Mouse (Mus musculus): ENCODE results near the gene Mat2a.

The Mat2a gene

DNA sequence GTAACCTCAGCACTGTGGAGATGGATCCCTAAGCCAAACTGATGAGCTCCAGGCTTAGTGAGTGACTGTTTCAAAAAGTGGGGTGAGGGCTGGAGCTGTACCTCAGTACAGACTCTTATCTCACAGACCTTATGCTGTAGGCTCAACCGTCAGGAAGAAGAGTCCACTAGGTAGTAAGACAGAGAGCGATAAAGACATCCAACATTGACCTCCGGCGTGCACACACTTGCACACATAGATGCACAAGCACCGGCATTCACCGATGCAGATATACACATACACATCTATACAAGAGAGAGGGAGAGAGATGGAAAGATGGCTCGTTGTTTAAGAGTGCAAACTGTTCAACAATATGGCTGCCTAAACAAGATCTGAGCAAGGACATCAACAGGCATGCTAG lies 55.4 kb downstream of the Mat2a start:
- DNase-seq (ENCODE audit: extremely low spot score, low spot score) = no peak

DNA sequence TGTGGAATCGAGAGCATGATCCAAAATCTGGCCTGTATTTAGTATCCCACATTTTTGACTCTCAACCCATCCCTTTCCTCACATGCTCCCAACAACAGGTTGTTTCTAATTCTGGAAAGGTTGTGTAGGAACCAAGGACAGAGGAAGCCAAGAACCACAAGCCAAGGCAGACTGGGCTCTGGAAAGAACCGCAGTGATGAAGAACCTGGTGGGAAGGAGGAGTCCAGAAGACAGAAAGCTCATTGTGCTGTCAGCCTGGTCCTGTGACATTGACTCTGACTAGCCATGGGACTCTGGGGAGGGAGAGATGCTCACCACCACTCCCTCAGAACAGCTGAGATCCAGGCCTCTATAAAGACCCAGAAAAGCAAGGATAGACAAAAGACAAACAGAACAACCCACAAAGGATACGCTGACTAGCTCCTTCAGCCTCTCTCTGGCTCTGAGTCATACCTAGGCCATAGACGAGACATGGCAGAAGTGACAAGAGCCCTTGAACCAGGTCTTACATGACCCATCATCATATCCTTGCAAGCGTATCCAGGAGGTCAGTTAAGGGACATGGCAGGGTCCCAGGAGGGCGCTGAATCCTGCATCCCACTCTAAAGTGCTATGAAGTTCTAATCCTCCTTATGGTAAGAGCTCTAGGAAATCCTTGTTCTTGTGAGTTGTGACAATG lies 56.1 kb downstream of the Mat2a start:
- DNase-seq (ENCODE audit: extremely low spot score, low spot score) = no peak
